Mouse (Mus musculus): ENCODE results near the gene Abl1.

DNA sequence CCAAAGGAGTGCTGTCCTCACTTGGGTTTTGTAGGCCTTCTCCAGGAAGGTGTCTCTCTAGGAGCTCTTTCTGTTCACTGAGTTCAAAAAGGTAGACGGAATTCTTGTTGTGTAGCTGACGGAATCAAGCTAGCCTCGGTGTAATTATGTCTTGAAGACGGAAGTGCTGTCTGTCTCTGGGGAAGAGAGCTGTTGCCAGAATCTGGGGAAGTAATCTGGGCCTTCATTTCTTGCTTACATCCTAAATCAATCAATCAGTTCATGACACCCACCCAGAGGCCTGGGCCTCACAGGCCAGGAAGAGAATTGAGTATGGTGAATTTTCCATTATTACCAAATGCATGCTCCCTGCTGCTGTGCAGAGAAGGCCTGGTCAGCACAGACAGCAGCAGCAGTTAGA is 73.4 kb downstream of the Abl1 start:
- no peak for TF ChIP-seq CTCF (IDR thresholded peaks at IDR 0.05; ENCODE audit: control insufficient read depth, insufficient read depth, low read length)
- no peak for TF ChIP-seq POLR2A (IDR thresholded peaks at IDR 0.05; ENCODE audit: borderline replicate concordance, control insufficient read depth, low read depth, low read length)
